In the genomic region with DNA sequence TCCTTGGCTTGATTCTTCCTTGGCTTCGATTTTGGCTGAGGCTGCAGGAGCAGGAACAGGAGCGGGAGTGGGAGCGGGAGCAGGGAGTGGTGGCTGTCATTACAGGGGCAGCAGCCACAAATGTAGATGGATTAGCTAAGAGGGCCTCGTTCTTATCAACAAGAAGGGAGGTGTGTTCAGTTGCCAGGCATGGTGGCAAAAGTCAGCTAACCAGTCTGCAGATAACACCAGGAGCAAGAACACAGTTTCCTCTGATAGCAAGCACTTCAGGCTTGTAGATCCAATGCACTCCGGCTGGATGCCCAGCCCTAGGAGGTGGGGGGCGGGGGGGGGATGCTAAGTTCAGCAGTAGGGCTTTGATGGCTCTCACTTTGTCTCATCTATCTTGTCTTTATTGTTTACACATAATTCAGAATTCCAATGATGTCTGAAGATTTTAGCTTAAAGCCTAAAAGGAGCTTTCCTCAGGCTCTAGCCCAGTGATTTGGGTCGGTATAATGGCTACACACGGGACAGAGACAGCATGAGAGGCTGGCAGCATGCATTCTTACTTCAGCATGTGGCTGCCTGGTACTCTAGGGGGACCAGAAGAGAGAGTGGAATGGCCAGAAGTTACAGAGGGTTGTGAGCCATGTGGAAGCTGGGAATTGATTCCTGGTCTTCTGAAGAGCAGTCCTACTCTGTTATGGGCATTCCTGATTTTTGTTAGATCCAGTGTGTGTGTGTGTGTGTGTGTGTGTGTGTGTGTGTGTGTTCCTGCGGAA, we compare ENCODE assay signal across 8 mouse cellular contexts. TPM values are rescaled to one million over a fixed set of nuclear protein-coding genes. Genes with fewer than 3 reads are reported as not detected.
DNase-seq lines count a peak whose midpoint lies in the region; ATAC-seq and TF ChIP-seq lines count a peak whose summit lies in the region.

No protein-coding gene starts in this region.

- 0 out of 2 replicates have a peak, but pooled peaks cover 4% of the 10 kb centered on the region for H3K36me3 ChIP-seq in hindbrain, embryonic 10.5 days
- H3K36me3 ChIP-seq in hindbrain, postnatal 0 days (ENCODE audit: insufficient read depth, low read length) = no peaks in the 10 kb centered on the region
- H3K36me3 ChIP-seq in embryonic facial prominence, embryonic 10.5 days (replicated peaks) = peaks cover 10% of the 10 kb centered on the region; the same call in 1 of the 2 replicates
- H3K36me3 ChIP-seq in hindbrain, embryonic 13.5 days = no peaks in the 10 kb centered on the region

- TF ChIP-seq CTCF in hindbrain, postnatal 0 days (IDR thresholded peaks at IDR 0.05; ENCODE audit: low read depth) = no peak

- no peaks in the 10 kb centered on the region for H3K27me3 ChIP-seq in hindbrain, embryonic 10.5 days (ENCODE audit: insufficient read depth, poor library complexity, severe bottlenecking)
- no peaks in the 10 kb centered on the region for H3K27me3 ChIP-seq in hindbrain, postnatal 0 days (ENCODE audit: insufficient read depth, low read length)
- no peaks in the 10 kb centered on the region for H3K27me3 ChIP-seq in embryonic facial prominence, embryonic 10.5 days (replicated peaks; ENCODE audit: low read depth, poor library complexity, severe bottlenecking)
- H3K27me3 ChIP-seq in hindbrain, embryonic 13.5 days = no peaks in the 10 kb centered on the region

- no peak overlapping the region for H3K9ac ChIP-seq in hindbrain, postnatal 0 days (replicated peaks; ENCODE audit: low read length)
- H3K9ac ChIP-seq in hindbrain, embryonic 13.5 days = peak overlapping the region; percentile 76; the same call in 1 of the 2 replicates

- H3K27ac ChIP-seq in hindbrain, embryonic 10.5 days = peak overlapping the region; percentile 99
- no peak overlapping the region for H3K27ac ChIP-seq in hindbrain, postnatal 0 days
- H3K27ac ChIP-seq in embryonic facial prominence, embryonic 10.5 days (replicated peaks) = peak overlapping the region; percentile 99
- peak overlapping the region; percentile 97; the same call in 1 of the 2 replicates for H3K27ac ChIP-seq in hindbrain, embryonic 13.5 days

- H3K4me1 ChIP-seq in hindbrain, embryonic 10.5 days (replicated peaks) = peaks cover 38% of the 10 kb centered on the region
- no peaks in the 10 kb centered on the region for H3K4me1 ChIP-seq in hindbrain, postnatal 0 days (ENCODE audit: insufficient read depth, low read length)
- H3K4me1 ChIP-seq in embryonic facial prominence, embryonic 10.5 days = peaks cover 36% of the 10 kb centered on the region
- H3K4me1 ChIP-seq in hindbrain, embryonic 13.5 days (replicated peaks) = peaks cover 36% of the 10 kb centered on the region

- no peak for ATAC-seq in hindbrain, postnatal 0 days
- no peak for ATAC-seq in hindbrain, embryonic 13.5 days (ENCODE audit: low FRiP score)
- ATAC-seq in megakaryocyte-erythroid progenitor cell, adult 5-6 weeks (replicated peaks; ENCODE audit: low FRiP score, low TSS enrichment, poor library complexity, severe bottlenecking) = peak; percentile 56

- no peak overlapping the region for H3K4me2 ChIP-seq in hindbrain, postnatal 0 days (ENCODE audit: low read depth, low read length)
- no peak overlapping the region for H3K4me2 ChIP-seq in hindbrain, embryonic 13.5 days

- H3K9me3 ChIP-seq in hindbrain, embryonic 10.5 days = no peaks in the 10 kb centered on the region
- no peaks in the 10 kb centered on the region for H3K9me3 ChIP-seq in hindbrain, postnatal 0 days (ENCODE audit: low read length)
- no peaks in the 10 kb centered on the region for H3K9me3 ChIP-seq in embryonic facial prominence, embryonic 10.5 days
- no peaks in the 10 kb centered on the region for H3K9me3 ChIP-seq in hindbrain, embryonic 13.5 days

- 69% methylated on average over 9 of the region's 9 CpGs for WGBS in hindbrain, embryonic 10.5 days
- WGBS in hindbrain, postnatal 0 days = 62% methylated on average over 9 of the region's 9 CpGs
- WGBS in embryonic facial prominence, embryonic 10.5 days = 71% methylated on average over 9 of the region's 9 CpGs
- 67% methylated on average over 9 of the region's 9 CpGs for WGBS in hindbrain, embryonic 13.5 days

- no peak for DNase-seq in hindbrain, embryonic 10.5 days (ENCODE audit: low spot score)
- no peak for DNase-seq in hindbrain, postnatal 0 days (ENCODE audit: low spot score)
- no peak for DNase-seq in embryonic facial prominence, embryonic 10.5 days (ENCODE audit: low spot score)
- DNase-seq in layer of hippocampus, adult 8-10 months (ENCODE audit: low spot score in 2 of 2) = no peak
- no peak for DNase-seq in layer of hippocampus, adult 18-20 months (ENCODE audit: low spot score in 2 of 2)
- no peak for DNase-seq in cerebellum, adult 8-10 months

- peak overlapping the region; percentile 89; the same call in 1 of the 2 replicates for H3K4me3 ChIP-seq in hindbrain, embryonic 10.5 days
- no peak overlapping the region for H3K4me3 ChIP-seq in hindbrain, postnatal 0 days (ENCODE audit: low read length)
- peak overlapping the region; percentile 90; the same call in 1 of the 2 replicates for H3K4me3 ChIP-seq in embryonic facial prominence, embryonic 10.5 days
- no peak overlapping the region for H3K4me3 ChIP-seq in hindbrain, embryonic 13.5 days

RNA-seq across cellular contexts. Expression of a gene that starts 1.6 kb away (rescaled TPM):
- 44.9 and 46.8 TPM in 2 replicates for polyA plus RNA-seq in hindbrain, embryonic 10.5 days (2016; fragmentation: Nextera tagmentation; extraction: Ambion mirVana)
- 33.6 and 35.2 TPM in 2 replicates for total RNA-seq in hindbrain, postnatal 0 days (2014; rRNA removed)
- 24.9 and 26.5 TPM in 2 replicates for polyA plus RNA-seq in hindbrain, postnatal 0 days (2015; fragmentation: Nextera tagmentation; extraction: Ambion mirVana)
- 44.2 and 44.6 TPM in 2 replicates for polyA plus RNA-seq in embryonic facial prominence, embryonic 10.5 days (2016; fragmentation: Nextera tagmentation; extraction: Ambion mirVana)
- polyA plus RNA-seq in hindbrain, embryonic 13.5 days (2015; fragmentation: Nextera tagmentation; extraction: Ambion mirVana) = 28.4 and 30.9 TPM in 2 replicates
- total RNA-seq in megakaryocyte-erythroid progenitor cell, adult 5-6 weeks (2014; fragmentation: Nextera tagmentation) = 47.4 and 52.7 TPM in 2 replicates
- 56.3 and 94.8 TPM in 2 replicates for total RNA-seq in megakaryocyte-erythroid progenitor cell, adult 5-6 weeks (2017)
- 10 to 100 TPM; 43.7 to 61.7 (median 52.4) TPM for total RNA-seq in layer of hippocampus, adult 8-10 months (2022)
- 10 to 100 TPM; 51.1 to 60.1 TPM for total RNA-seq in layer of hippocampus, adult 18-20 months (2021)

RNA-seq across cellular contexts. Expression of a gene that starts 26.9 kb away (rescaled TPM):
- 16.4 and 19.0 TPM in 2 replicates for polyA plus RNA-seq in hindbrain, embryonic 10.5 days (2016; fragmentation: Nextera tagmentation; extraction: Ambion mirVana)
- total RNA-seq in hindbrain, postnatal 0 days (2014; rRNA removed) = 11.3 and 17.4 TPM in 2 replicates
- polyA plus RNA-seq in hindbrain, postnatal 0 days (2015; fragmentation: Nextera tagmentation; extraction: Ambion mirVana) = 6.1 and 6.7 TPM in 2 replicates
- polyA plus RNA-seq in embryonic facial prominence, embryonic 10.5 days (2016; fragmentation: Nextera tagmentation; extraction: Ambion mirVana) = 19.4 and 20.4 TPM in 2 replicates
- polyA plus RNA-seq in hindbrain, embryonic 13.5 days (2015; fragmentation: Nextera tagmentation; extraction: Ambion mirVana) = 6.7 and 6.9 TPM in 2 replicates
- 28.8 and 28.9 TPM in 2 replicates for total RNA-seq in megakaryocyte-erythroid progenitor cell, adult 5-6 weeks (2014; fragmentation: Nextera tagmentation)
- 16.9 and 24.8 TPM in 2 replicates for total RNA-seq in megakaryocyte-erythroid progenitor cell, adult 5-6 weeks (2017)
- 1 to 10 TPM; 8.5 to 9.1 (median 8.8) TPM for total RNA-seq in layer of hippocampus, adult 8-10 months (2022)
- total RNA-seq in layer of hippocampus, adult 18-20 months (2021) = 1 to 10 TPM; 7.6 to 9.4 TPM

RNA-seq across cellular contexts. Expression of a gene that starts 53.8 kb away (rescaled TPM):
- polyA plus RNA-seq in hindbrain, embryonic 10.5 days (2016; fragmentation: Nextera tagmentation; extraction: Ambion mirVana) = 27.2 and 32.7 TPM in 2 replicates
- total RNA-seq in hindbrain, postnatal 0 days (2014; rRNA removed) = 63.0 and 67.6 TPM in 2 replicates
- polyA plus RNA-seq in hindbrain, postnatal 0 days (2015; fragmentation: Nextera tagmentation; extraction: Ambion mirVana) = 37.1 and 37.5 TPM in 2 replicates
- polyA plus RNA-seq in embryonic facial prominence, embryonic 10.5 days (2016; fragmentation: Nextera tagmentation; extraction: Ambion mirVana) = 23.3 and 25.3 TPM in 2 replicates
- polyA plus RNA-seq in hindbrain, embryonic 13.5 days (2015; fragmentation: Nextera tagmentation; extraction: Ambion mirVana) = 31.0 and 35.8 TPM in 2 replicates
- 5.9 and 14.7 TPM in 2 replicates for total RNA-seq in megakaryocyte-erythroid progenitor cell, adult 5-6 weeks (2014; fragmentation: Nextera tagmentation)
- 1.9 and 3.3 TPM in 2 replicates for total RNA-seq in megakaryocyte-erythroid progenitor cell, adult 5-6 weeks (2017)
- 10 to 100 TPM; 20.9 to 24.2 (median 22.8) TPM for total RNA-seq in layer of hippocampus, adult 8-10 months (2022)
- 10 to 100 TPM; 22.1 to 24.4 TPM for total RNA-seq in layer of hippocampus, adult 18-20 months (2021)

Comparison
In these comparisons a context has a peak if more than half of its experiments do, and no peak if none do; other contexts are left out.
1. H3K4me3 ChIP-seq: peak in hindbrain, embryonic 10.5 days (single experiment) and embryonic facial prominence, embryonic 10.5 days (single experiment); none in hindbrain, postnatal 0 days (single experiment) and hindbrain, embryonic 13.5 days (single experiment).